Mouse (Mus musculus): Measurements from ENCODE around the gene Fam209. TPM values are rescaled to one million over a fixed set of nuclear protein-coding genes. Genes with fewer than 3 reads are reported as not detected.

Fam209 gene
- polyA plus RNA-seq, 1 experiment from 2014 or later: not detected

- H3K4me3 ChIP-seq (replicated peaks): no peak overlapping the region
- no peak overlapping the region for H3K27ac ChIP-seq
- H3K4me2 ChIP-seq: no peak overlapping the region
- no peaks in the 10 kb centered on the region for H3K27me3 ChIP-seq
- no peaks in the 10 kb centered on the region for H3K4me1 ChIP-seq (replicated peaks)
- H3K9me3 ChIP-seq (replicated peaks): no peaks in the 10 kb centered on the region
- H3K36me3 ChIP-seq: peaks cover 78% of the 10 kb centered on the region
- WGBS (ENCODE audit: insufficient replicate concordance): 85% methylated on average over 4 of the region's 4 CpGs
- no peak overlapping the region for H3K9ac ChIP-seq
- no peak; the same call in 1 of the 2 replicates for ATAC-seq (ENCODE audit: low read depth)
- DNase-seq: no peak
Observed at GRCm38 (mm10) chr2:172452031-172452430, 20.3 kb upstream of the Fam209 start.

GRCm38 (mm10) chr2:172452458-172452857 is 19.9 kb upstream of the Fam209 start:
- Histone ChIP-seq H3K27me3 (no peaks in the 10 kb centered on the region), H3K4me1 (replicated peaks) (no peaks in the 10 kb centered on the region), H3K9me3 (replicated peaks) (no peaks in the 10 kb centered on the region), H3K4me3 (replicated peaks) (no peak overlapping the region), H3K9ac (no peak overlapping the region), H3K36me3 (peaks cover 76% of the 10 kb centered on the region), H3K4me2 (no peak overlapping the region), H3K27ac (no peak overlapping the region)
- 86% methylated on average over 10 of the region's 10 CpGs for WGBS (ENCODE audit: insufficient replicate concordance)
- ATAC-seq (ENCODE audit: low read depth) (no peak), DNase-seq (no peak)

GRCm38 (mm10) chr2:172458496-172458895 is 13.8 kb upstream of the Fam209 start, which contains the start of gene Gcnt7:
Gene Gcnt7, minus strand, starts transcription at chr2:172458596.
- DNase-seq: no peak
- WGBS (ENCODE audit: insufficient replicate concordance): 85% methylated on average over 11 of the region's 11 CpGs

GRCm38 (mm10) chr2:172460647-172461046 is 11.7 kb upstream of the Fam209 start:
- peaks cover 63% of the 10 kb centered on the region for H3K36me3 ChIP-seq
- H3K4me1 ChIP-seq (replicated peaks): no peaks in the 10 kb centered on the region
- H3K4me3 ChIP-seq (replicated peaks): no peak overlapping the region
- H3K9ac ChIP-seq: no peak overlapping the region
- H3K4me2 ChIP-seq: no peak overlapping the region
- no peak overlapping the region for H3K27ac ChIP-seq
- H3K9me3 ChIP-seq (replicated peaks): no peaks in the 10 kb centered on the region
- H3K27me3 ChIP-seq: no peaks in the 10 kb centered on the region
- ATAC-seq (ENCODE audit: low read depth) (no peak), DNase-seq (no peak)
- 83% methylated on average over 2 of the region's 2 CpGs for WGBS (ENCODE audit: insufficient replicate concordance)

More at GRCm38 (mm10) chr2:172458496-172458895, 13.8 kb upstream of the Fam209 start, which contains the start of gene Gcnt7:
- no peak for ATAC-seq (ENCODE audit: low read depth)
- no peaks in the 10 kb centered on the region for H3K27me3 ChIP-seq
- no peak within 1 kb of the TSS for H3K4me3 ChIP-seq (replicated peaks)
- no peak within 1 kb of the TSS for H3K27ac ChIP-seq
- H3K4me2 ChIP-seq: no peak within 1 kb of the TSS
- H3K36me3 ChIP-seq: peaks cover 55% of the 10 kb centered on the region
- no peaks in the 10 kb centered on the region for H3K4me1 ChIP-seq (replicated peaks)
- no peaks in the 10 kb centered on the region for H3K9me3 ChIP-seq (replicated peaks)
- no peak within 1 kb of the TSS for H3K9ac ChIP-seq

- Histone ChIP-seq H3K36me3 (peaks cover 73% of the 10 kb centered on the region), H3K4me2 (no peak overlapping the region), H3K4me1 (replicated peaks) (no peaks in the 10 kb centered on the region), H3K4me3 (replicated peaks) (no peak overlapping the region), H3K9ac (no peak overlapping the region), H3K27ac (no peak overlapping the region), H3K9me3 (replicated peaks) (no peaks in the 10 kb centered on the region), H3K27me3 (no peaks in the 10 kb centered on the region)
- ATAC-seq (ENCODE audit: low read depth) (no peak), DNase-seq (no peak)
- WGBS (ENCODE audit: insufficient replicate concordance): 79% methylated on average over 4 of the region's 4 CpGs
Observed at GRCm38 (mm10) chr2:172462813-172463212, 9.5 kb upstream of the Fam209 start.

- Histone ChIP-seq H3K9ac (no peak overlapping the region), H3K27ac (no peak overlapping the region), H3K4me1 (replicated peaks) (no peaks in the 10 kb centered on the region), H3K4me2 (no peak overlapping the region), H3K27me3 (no peaks in the 10 kb centered on the region), H3K36me3 (peaks cover 82% of the 10 kb centered on the region), H3K4me3 (replicated peaks) (no peak overlapping the region), H3K9me3 (replicated peaks) (no peaks in the 10 kb centered on the region)
- DNase-seq: no peak
- no peak for ATAC-seq (ENCODE audit: low read depth)
- 85% methylated on average over 11 of the region's 11 CpGs for WGBS (ENCODE audit: insufficient replicate concordance)
Observed at GRCm38 (mm10) chr2:172466427-172467132, 5.7 kb upstream of the Fam209 start.

- Histone ChIP-seq H3K4me3 (replicated peaks) (no peak overlapping the region), H3K36me3 (peaks cover 76% of the 10 kb centered on the region), H3K4me1 (replicated peaks) (no peaks in the 10 kb centered on the region), H3K9ac (no peak overlapping the region), H3K27ac (no peak overlapping the region), H3K9me3 (replicated peaks) (no peaks in the 10 kb centered on the region), H3K4me2 (no peak overlapping the region), H3K27me3 (no peaks in the 10 kb centered on the region)
- DNase-seq (no peak), ATAC-seq (ENCODE audit: low read depth) (no peak)
- 91% methylated on average over 5 of the region's 5 CpGs for WGBS (ENCODE audit: insufficient replicate concordance)
Observed at GRCm38 (mm10) chr2:172467206-172467605, 5.1 kb upstream of the Fam209 start.

- H3K4me3 ChIP-seq (replicated peaks): no peak overlapping the region
- peaks cover 64% of the 10 kb centered on the region for H3K36me3 ChIP-seq
- H3K27ac ChIP-seq: no peak overlapping the region
- no peaks in the 10 kb centered on the region for H3K27me3 ChIP-seq
- no peaks in the 10 kb centered on the region for H3K9me3 ChIP-seq (replicated peaks)
- H3K9ac ChIP-seq: no peak overlapping the region
- no peak for DNase-seq
- no peaks in the 10 kb centered on the region for H3K4me1 ChIP-seq (replicated peaks)
- WGBS (ENCODE audit: insufficient replicate concordance): 88% methylated on average over 11 of the region's 11 CpGs
- H3K4me2 ChIP-seq: no peak overlapping the region
- ATAC-seq (ENCODE audit: low read depth): no peak
Observed at GRCm38 (mm10) chr2:172468346-172468819, 3.9 kb upstream of the Fam209 start.

GRCm38 (mm10) chr2:172473591-172473990 is 1.3 kb downstream of the Fam209 start:
- no peaks in the 10 kb centered on the region for H3K27me3 ChIP-seq
- no peak overlapping the region for H3K9ac ChIP-seq
- no peak overlapping the region for H3K4me3 ChIP-seq (replicated peaks)
- H3K4me1 ChIP-seq (replicated peaks): 0 out of 2 replicates have a peak, but pooled peaks cover 6% of the 10 kb centered on the region
- ATAC-seq (ENCODE audit: low read depth): no peak
- H3K27ac ChIP-seq: no peak overlapping the region
- H3K4me2 ChIP-seq: no peak overlapping the region
- H3K9me3 ChIP-seq (replicated peaks): no peaks in the 10 kb centered on the region
- no peak for DNase-seq
- WGBS (ENCODE audit: insufficient replicate concordance): 71% methylated on average over 8 of the region's 8 CpGs
- peaks cover 15% of the 10 kb centered on the region for H3K36me3 ChIP-seq

GRCm38 (mm10) chr2:172474970-172475369 is 2.6 kb downstream of the Fam209 start:
- H3K27me3 ChIP-seq: no peaks in the 10 kb centered on the region
- H3K27ac ChIP-seq: no peak overlapping the region
- ATAC-seq (ENCODE audit: low read depth) (no peak), DNase-seq (no peak)
- 26% methylated on average over 6 of the region's 6 CpGs for WGBS (ENCODE audit: insufficient replicate concordance)
- H3K4me3 ChIP-seq (replicated peaks): no peak overlapping the region
- 0 out of 2 replicates have a peak, but pooled peaks cover 6% of the 10 kb centered on the region for H3K4me1 ChIP-seq (replicated peaks)
- H3K9me3 ChIP-seq (replicated peaks): no peaks in the 10 kb centered on the region
- no peak overlapping the region for H3K9ac ChIP-seq
- no peak overlapping the region for H3K4me2 ChIP-seq
- peaks cover 1% of the 10 kb centered on the region for H3K36me3 ChIP-seq

- H3K9ac ChIP-seq: no peak overlapping the region
- no peak overlapping the region for H3K4me2 ChIP-seq
- no peaks in the 10 kb centered on the region for H3K27me3 ChIP-seq
- H3K27ac ChIP-seq: no peak overlapping the region
- H3K4me1 ChIP-seq (replicated peaks): 0 out of 2 replicates have a peak, but pooled peaks cover 6% of the 10 kb centered on the region
- H3K9me3 ChIP-seq (replicated peaks): no peaks in the 10 kb centered on the region
- no peaks in the 10 kb centered on the region for H3K36me3 ChIP-seq
- DNase-seq (no peak), ATAC-seq (ENCODE audit: low read depth) (no peak)
- 21% methylated on average over 10 of the region's 10 CpGs for WGBS (ENCODE audit: insufficient replicate concordance)
- H3K4me3 ChIP-seq (replicated peaks): no peak overlapping the region
Observed at GRCm38 (mm10) chr2:172476707-172477260, 4.5 kb downstream of the Fam209 start.

All from liver, embryonic 13.5 days (tissue).